Mouse (Mus musculus) neural tube, embryonic 12.5 days (tissue): ENCODE results near the gene Tmem130. TPM values are rescaled to one million over a fixed set of nuclear protein-coding genes. Genes with fewer than 3 reads are reported as not detected.

Experiments
- ATAC-seq: fragments of 200-750 bp; cut with Nextera tagmentation; 2 replicates; pipeline ENCODE4 v1.8.0; 2017; ENCODE audit warnings: low read depth, mild to moderate bottlenecking, moderate TSS enrichment, moderate library complexity; ENCODE audit not compliant: low FRiP score
- H3K27ac ChIP-seq: fragments of 300-500 bp; sonication (generic); 2 replicates; pipeline ENCODE4 v1.5.1; 2016
- H3K27me3 ChIP-seq: fragments of 300-500 bp; sonication (generic); replicated peaks from 2 replicates; pipeline ENCODE4 v1.6.1; 2016; ENCODE audit warnings: mild to moderate bottlenecking
- H3K36me3 ChIP-seq: fragments of 300-500 bp; sonication (generic); 2 replicates; pipeline ENCODE4 v1.6.1; 2016; ENCODE audit warnings: mild to moderate bottlenecking
- H3K4me1 ChIP-seq: fragments of 300-500 bp; sonication (generic); 2 replicates; pipeline ENCODE4 v1.6.1; 2016
- H3K4me2 ChIP-seq: fragments of 300-500 bp; sonication (generic); replicated peaks from 2 replicates; pipeline ENCODE4 v1.6.1; 2016; ENCODE audit warnings: mild to moderate bottlenecking
- H3K4me3 ChIP-seq: fragments of 300-500 bp; sonication (generic); 2 replicates; pipeline ENCODE4 v1.5.1; 2016
- H3K9ac ChIP-seq: fragments of 300-500 bp; sonication (generic); 2 replicates; pipeline ENCODE4 v1.6.1; 2016; ENCODE audit warnings: mild to moderate bottlenecking
- H3K9me3 ChIP-seq: fragments of 300-500 bp; sonication (generic); 2 replicates; pipeline ENCODE4 v1.6.1; 2016; ENCODE audit warnings: mild to moderate bottlenecking
- WGBS: fragments of 180-500 bp; shearing (Covaris S2); methylation state at CpG from one replicate; pipeline ENCODE4 v1.1.7; 2016; 5-methylcytosine and 5-hydroxymethylcytosine counted together
- polyA plus RNA-seq: library from polyadenylated mRNA; unstranded; fragments of >200 nt; fragmentation: Nextera tagmentation; extraction: Ambion mirVana; gene quantifications from 2 replicates; pipeline ENCODE4 v1.2.1, GENCODE M21; 2016

The Tmem130 gene
- polyA plus RNA-seq, 1 experiment from 2014 or later: 75.9 TPM

GRCm38 (mm10) chr5:144728237-144728636, 33.4 kb downstream of the Tmem130 start:
- WGBS: 24% methylated on average over 5 of the region's 5 CpGs
- Histone ChIP-seq H3K9ac (no peak overlapping the region), H3K4me1 (no peaks in the 10 kb centered on the region; the same call in 1 of the 2 replicates), H3K4me2 (no peak overlapping the region), H3K27ac (no peak overlapping the region), H3K27me3 (peaks cover 5% of the 10 kb centered on the region; the same call in 1 of the 2 replicates), H3K36me3 (no peaks in the 10 kb centered on the region), H3K9me3 (no peaks in the 10 kb centered on the region), H3K4me3 (no peak overlapping the region)
- no peak for ATAC-seq

- H3K9ac ChIP-seq: no peak overlapping the region
- peaks cover 5% of the 10 kb centered on the region; the same call in 1 of the 2 replicates for H3K27me3 ChIP-seq
- H3K4me1 ChIP-seq: no peaks in the 10 kb centered on the region; the same call in 1 of the 2 replicates
- no peak for ATAC-seq
- WGBS: 9% methylated on average over 9 of the region's 9 CpGs
- no peaks in the 10 kb centered on the region for H3K9me3 ChIP-seq
- no peak overlapping the region for H3K4me2 ChIP-seq
- H3K36me3 ChIP-seq: no peaks in the 10 kb centered on the region
- H3K27ac ChIP-seq: no peak overlapping the region
- no peak overlapping the region for H3K4me3 ChIP-seq
Observed at GRCm38 (mm10) chr5:144727119-144727518, 34.5 kb downstream of the Tmem130 start.

GRCm38 (mm10) chr5:144725554-144725953, 36.1 kb downstream of the Tmem130 start:
- H3K4me2 ChIP-seq: no peak overlapping the region
- no peaks in the 10 kb centered on the region for H3K9me3 ChIP-seq
- H3K36me3 ChIP-seq: no peaks in the 10 kb centered on the region
- ATAC-seq: no peak
- WGBS: 82% methylated on average over 3 of the region's 3 CpGs
- H3K4me3 ChIP-seq: no peak overlapping the region
- H3K27ac ChIP-seq: no peak overlapping the region
- H3K9ac ChIP-seq: no peak overlapping the region
- no peaks in the 10 kb centered on the region; the same call in 1 of the 2 replicates for H3K4me1 ChIP-seq
- peaks cover 5% of the 10 kb centered on the region; the same call in 1 of the 2 replicates for H3K27me3 ChIP-seq

GRCm38 (mm10) chr5:144724926-144725325, 36.7 kb downstream of the Tmem130 start:
- Histone ChIP-seq H3K4me3 (no peak overlapping the region), H3K36me3 (no peaks in the 10 kb centered on the region), H3K9ac (no peak overlapping the region), H3K27me3 (peaks cover 5% of the 10 kb centered on the region; the same call in 1 of the 2 replicates), H3K27ac (no peak overlapping the region), H3K9me3 (no peaks in the 10 kb centered on the region), H3K4me1 (no peaks in the 10 kb centered on the region; the same call in 1 of the 2 replicates), H3K4me2 (no peak overlapping the region)
- no peak for ATAC-seq
- WGBS: 18% methylated on average over 2 of the region's 2 CpGs

GRCm38 (mm10) chr5:144720281-144720680, 41.3 kb downstream of the Tmem130 start:
- 84% methylated on average over 4 of the region's 4 CpGs for WGBS
- ATAC-seq: no peak
- no peak overlapping the region for H3K9ac ChIP-seq
- H3K27ac ChIP-seq: no peak overlapping the region
- H3K4me3 ChIP-seq: no peak overlapping the region
- H3K9me3 ChIP-seq: no peaks in the 10 kb centered on the region
- H3K27me3 ChIP-seq: no peaks in the 10 kb centered on the region
- no peaks in the 10 kb centered on the region; the same call in 1 of the 2 replicates for H3K4me1 ChIP-seq
- H3K36me3 ChIP-seq: no peaks in the 10 kb centered on the region
- H3K4me2 ChIP-seq: no peak overlapping the region

GRCm38 (mm10) chr5:144719781-144720180, 41.8 kb downstream of the Tmem130 start:
- H3K27me3 ChIP-seq: no peaks in the 10 kb centered on the region
- no peaks in the 10 kb centered on the region for H3K9me3 ChIP-seq
- H3K4me3 ChIP-seq: no peak overlapping the region
- H3K27ac ChIP-seq: no peak overlapping the region
- no peaks in the 10 kb centered on the region for H3K36me3 ChIP-seq
- no peak overlapping the region for H3K4me2 ChIP-seq
- no peak for ATAC-seq
- WGBS: 77% methylated on average over 6 of the region's 6 CpGs
- no peak overlapping the region for H3K9ac ChIP-seq
- H3K4me1 ChIP-seq: no peaks in the 10 kb centered on the region; the same call in 1 of the 2 replicates

- no peak overlapping the region for H3K4me2 ChIP-seq
- 73% methylated on average over 6 of the region's 6 CpGs for WGBS
- H3K4me1 ChIP-seq: no peaks in the 10 kb centered on the region
- no peaks in the 10 kb centered on the region for H3K9me3 ChIP-seq
- no peaks in the 10 kb centered on the region for H3K27me3 ChIP-seq
- H3K36me3 ChIP-seq: no peaks in the 10 kb centered on the region
- no peak for ATAC-seq
- H3K27ac ChIP-seq: no peak overlapping the region
- no peak overlapping the region for H3K4me3 ChIP-seq
- no peak overlapping the region for H3K9ac ChIP-seq
Observed at GRCm38 (mm10) chr5:144717186-144717585, 44.4 kb downstream of the Tmem130 start.

- WGBS: 89% methylated on average over 10 of the region's 10 CpGs
- H3K4me1 ChIP-seq: no peaks in the 10 kb centered on the region
- ATAC-seq: no peak
- H3K9me3 ChIP-seq: no peaks in the 10 kb centered on the region
- no peaks in the 10 kb centered on the region for H3K36me3 ChIP-seq
- H3K4me2 ChIP-seq: no peak overlapping the region
- no peak overlapping the region for H3K9ac ChIP-seq
- no peak overlapping the region for H3K27ac ChIP-seq
- H3K27me3 ChIP-seq: no peaks in the 10 kb centered on the region
- H3K4me3 ChIP-seq: no peak overlapping the region
Observed at GRCm38 (mm10) chr5:144713371-144713770, 48.2 kb downstream of the Tmem130 start.

GRCm38 (mm10) chr5:144707603-144708002, 54.0 kb downstream of the Tmem130 start:
- Histone ChIP-seq H3K36me3 (no peaks in the 10 kb centered on the region), H3K9ac (no peak overlapping the region), H3K9me3 (no peaks in the 10 kb centered on the region), H3K4me3 (no peak overlapping the region), H3K4me1 (no peaks in the 10 kb centered on the region; the same call in 1 of the 2 replicates), H3K27ac (no peak overlapping the region), H3K4me2 (no peak overlapping the region), H3K27me3 (no peaks in the 10 kb centered on the region)
- 90% methylated on average over 6 of the region's 6 CpGs for WGBS
- no peak for ATAC-seq

GRCm38 (mm10) chr5:144703464-144704368, 57.9 kb downstream of the Tmem130 start:
- Histone ChIP-seq H3K4me1 (no peaks in the 10 kb centered on the region; the same call in 1 of the 2 replicates), H3K4me3 (no peak overlapping the region), H3K36me3 (no peaks in the 10 kb centered on the region), H3K27ac (no peak overlapping the region), H3K27me3 (no peaks in the 10 kb centered on the region), H3K4me2 (no peak overlapping the region), H3K9me3 (no peaks in the 10 kb centered on the region), H3K9ac (no peak overlapping the region)
- ATAC-seq: peak; percentile 77
- WGBS: 56% methylated on average over 20 of the region's 20 CpGs

- Histone ChIP-seq H3K9me3 (no peaks in the 10 kb centered on the region), H3K4me2 (no peak overlapping the region), H3K27ac (no peak overlapping the region), H3K36me3 (no peaks in the 10 kb centered on the region), H3K27me3 (no peaks in the 10 kb centered on the region), H3K4me3 (no peak overlapping the region), H3K9ac (no peak overlapping the region), H3K4me1 (peaks cover 12% of the 10 kb centered on the region)
- WGBS: 69% methylated on average over 8 of the region's 8 CpGs
- no peak for ATAC-seq
Observed at GRCm38 (mm10) chr5:144695289-144696060, 66.1 kb downstream of the Tmem130 start.

GRCm38 (mm10) chr5:144694161-144694560, 67.5 kb downstream of the Tmem130 start:
- H3K36me3 ChIP-seq: no peaks in the 10 kb centered on the region
- H3K4me3 ChIP-seq: no peak overlapping the region
- no peak overlapping the region for H3K4me2 ChIP-seq
- no peak for ATAC-seq
- no peak overlapping the region for H3K9ac ChIP-seq
- H3K27ac ChIP-seq: no peak overlapping the region
- WGBS: 76% methylated on average over 4 of the region's 4 CpGs
- H3K4me1 ChIP-seq: peaks cover 12% of the 10 kb centered on the region
- no peaks in the 10 kb centered on the region for H3K27me3 ChIP-seq
- H3K9me3 ChIP-seq: no peaks in the 10 kb centered on the region
